Mouse (Mus musculus): ENCODE measurements around the gene Rabggtb. TPM values are rescaled to one million over a fixed set of nuclear protein-coding genes. Genes with fewer than 3 reads are reported as not detected.
A peak's percentile ranks its signal among the peaks of the same experiment; 100 is the strongest.

Rabggtb gene
- 10 to 100 TPM; 39.3 to 47.9 (median 45.2) TPM for polyA plus RNA-seq (2017; shearing (Covaris generic))

DNA sequence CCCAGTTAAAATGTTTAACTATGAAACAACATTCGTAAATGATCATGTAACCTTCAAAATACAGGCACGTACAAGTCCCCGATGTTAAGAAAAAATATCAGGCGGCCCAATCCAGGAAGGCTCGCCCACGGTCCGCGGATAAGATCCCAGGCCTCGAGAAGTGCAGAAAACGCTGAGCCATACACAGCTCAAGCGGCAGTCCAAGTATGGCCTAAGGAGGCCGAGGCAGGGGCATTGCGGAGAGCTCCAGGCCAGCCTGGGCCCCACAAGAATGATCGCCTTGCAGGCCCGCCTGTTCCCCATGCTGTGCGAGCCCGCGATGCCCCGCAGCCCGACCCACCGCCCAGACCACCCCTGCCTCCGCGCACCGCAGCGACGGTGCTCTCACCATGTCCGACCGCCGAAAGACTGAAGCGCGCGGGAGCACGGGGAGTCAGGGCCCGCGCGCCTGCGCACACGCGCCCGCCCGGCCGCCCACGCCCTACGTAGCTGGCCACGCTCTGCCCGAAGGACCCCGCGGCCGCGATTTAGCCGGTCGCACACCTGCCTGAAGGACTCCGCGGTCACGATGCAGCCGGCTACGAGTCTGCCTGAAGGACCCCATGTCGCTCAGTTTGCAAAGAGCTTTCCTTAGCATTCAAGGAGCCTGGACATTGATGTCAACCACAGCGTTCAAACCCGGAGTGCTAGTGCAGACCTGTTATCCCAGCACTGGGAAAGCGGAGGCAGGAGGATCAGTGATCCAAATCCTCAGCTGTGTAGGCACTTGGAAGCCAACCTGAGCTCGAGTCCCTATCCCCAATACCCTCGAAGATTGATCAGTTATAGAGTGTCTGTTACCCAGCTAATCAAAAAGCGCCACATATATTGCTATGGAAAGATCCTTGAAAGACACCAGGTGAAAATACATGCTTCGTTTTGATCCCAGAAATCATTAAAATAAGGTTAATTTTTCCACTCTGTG, at the start of gene Rabggtb:
TSS of gene Rabggtb (minus strand) at position 464 of the 964 bp plus-strand sequence.
- ATAC-seq = peak; percentile 91

DNA sequence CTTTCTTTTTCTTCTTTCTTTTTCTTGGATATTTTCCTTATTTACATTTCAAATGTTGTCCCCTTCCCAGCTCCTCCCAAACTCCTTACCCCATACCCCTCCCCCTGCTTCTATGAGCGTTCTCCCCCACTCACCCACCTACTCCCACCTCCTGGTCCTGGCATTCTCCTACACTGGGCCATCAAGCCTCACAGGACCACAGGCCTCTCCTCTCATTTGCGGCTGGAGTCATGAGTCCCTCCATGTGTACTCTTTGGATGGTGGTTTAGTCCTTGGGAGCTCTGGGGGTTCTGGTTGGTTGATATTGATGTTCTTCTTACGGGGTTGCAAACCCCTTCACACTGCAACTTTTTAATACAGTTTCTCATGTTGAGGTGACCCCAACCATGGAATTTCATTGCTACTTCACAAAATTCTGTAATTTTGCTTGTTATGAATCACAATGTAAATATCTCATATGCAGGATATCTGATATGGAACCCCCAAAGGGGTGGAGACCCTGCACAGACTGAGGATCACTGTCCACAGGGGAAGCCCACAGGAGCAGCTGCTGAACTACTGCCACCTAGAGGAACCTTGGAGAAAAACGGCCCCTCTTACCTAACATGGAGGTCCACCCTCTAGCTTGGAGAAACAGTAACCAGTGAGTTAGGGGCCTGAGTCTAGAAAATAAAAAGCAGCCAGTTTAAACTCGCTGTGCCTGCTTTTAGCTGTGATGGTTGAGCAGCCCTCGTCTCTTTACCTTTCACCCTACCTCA, 49.0 kb upstream of the Rabggtb start:
- no peak for ATAC-seq

DNA sequence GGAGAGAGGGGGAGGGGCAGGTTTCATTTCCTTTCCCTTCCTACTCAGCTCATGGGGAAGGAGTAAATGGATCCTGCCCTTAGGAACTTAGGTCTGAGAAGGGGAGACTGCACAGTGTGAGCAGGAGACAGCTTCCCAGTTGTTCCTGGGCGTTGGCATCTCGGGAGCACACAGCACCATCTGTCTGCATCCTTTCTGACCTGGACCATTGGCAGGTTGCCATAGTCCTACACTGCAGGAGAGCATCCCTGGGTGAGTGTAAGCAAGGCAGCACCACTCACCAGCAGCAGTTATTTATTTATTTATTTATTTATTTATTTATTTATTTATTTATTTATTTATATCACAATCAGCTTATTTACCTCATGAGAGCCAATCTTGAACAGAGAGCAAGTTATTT, 48.1 kb upstream of the Rabggtb start:
- ATAC-seq = no peak

GRCm38 (mm10) chr3:153959731-153960207, 47.0 kb upstream of the Rabggtb start:
- no peak for ATAC-seq

DNA sequence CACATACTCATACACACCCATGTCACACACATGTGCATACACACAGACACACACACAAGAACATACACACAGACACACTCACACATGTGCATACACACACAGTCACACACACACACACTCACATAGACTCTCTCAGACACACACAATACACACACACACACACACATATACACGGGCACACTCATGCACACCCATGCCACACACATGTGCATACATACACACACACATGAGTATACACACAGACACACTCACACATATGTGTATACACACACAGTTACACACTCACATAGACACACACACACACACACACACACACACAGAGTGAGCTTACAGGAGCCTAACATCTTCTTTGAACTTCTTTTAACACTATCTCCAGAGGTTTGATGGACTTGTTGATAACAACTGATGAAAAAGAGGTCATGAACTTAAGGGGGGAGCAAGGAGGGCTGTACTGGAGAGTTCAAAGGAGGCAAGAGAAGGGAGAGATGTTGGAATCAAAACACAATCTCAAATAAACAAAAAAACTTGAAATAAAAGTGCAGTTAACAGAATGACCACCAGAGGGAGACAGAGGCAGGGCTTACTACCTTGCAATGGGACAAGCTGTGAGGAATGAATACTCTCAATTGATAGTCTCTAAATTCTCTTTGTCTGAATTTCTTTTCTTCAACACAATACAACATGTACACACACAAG, 46.4 kb upstream of the Rabggtb start:
- peak; percentile 61 for ATAC-seq

DNA sequence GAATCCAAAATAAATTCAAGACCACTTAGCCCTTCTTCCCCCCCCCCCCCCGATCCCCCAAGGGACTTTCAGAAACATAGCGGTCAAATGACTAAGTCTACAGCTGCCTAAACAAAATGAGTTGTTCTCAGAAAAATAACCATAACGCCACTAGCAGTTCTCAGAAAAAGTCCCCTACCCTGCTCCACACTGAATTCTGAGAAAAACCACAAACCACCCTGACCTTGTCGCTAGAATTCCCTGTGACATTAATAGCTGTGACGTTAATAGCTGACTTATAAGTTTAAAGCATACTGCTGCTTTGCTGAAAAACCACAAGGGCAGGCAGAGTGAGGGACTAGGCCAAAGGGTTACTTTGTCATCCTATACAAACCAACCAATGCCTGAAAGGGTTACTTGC, 45.1 kb upstream of the Rabggtb start:
- ATAC-seq = no peak

DNA sequence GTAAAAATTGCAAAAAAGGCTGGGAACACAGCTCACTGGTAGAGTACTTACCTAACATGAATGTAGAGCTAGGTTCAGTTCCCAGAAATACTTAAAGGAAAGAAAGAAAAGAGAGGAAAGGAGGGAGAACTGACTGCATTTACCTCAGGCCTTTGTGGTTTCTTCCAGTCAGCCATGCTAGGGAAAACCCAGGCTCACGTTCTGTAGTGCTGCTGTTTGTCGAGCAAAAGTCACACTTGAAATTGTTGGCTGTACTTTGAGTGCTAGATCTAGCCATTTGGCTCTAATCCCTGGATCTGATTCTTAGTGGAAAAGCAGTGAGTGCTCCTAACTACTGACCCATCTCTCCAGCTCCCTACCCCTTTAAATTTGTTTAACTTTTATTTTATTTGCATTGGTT, 35.4 kb upstream of the Rabggtb start:
- no peak for ATAC-seq

DNA sequence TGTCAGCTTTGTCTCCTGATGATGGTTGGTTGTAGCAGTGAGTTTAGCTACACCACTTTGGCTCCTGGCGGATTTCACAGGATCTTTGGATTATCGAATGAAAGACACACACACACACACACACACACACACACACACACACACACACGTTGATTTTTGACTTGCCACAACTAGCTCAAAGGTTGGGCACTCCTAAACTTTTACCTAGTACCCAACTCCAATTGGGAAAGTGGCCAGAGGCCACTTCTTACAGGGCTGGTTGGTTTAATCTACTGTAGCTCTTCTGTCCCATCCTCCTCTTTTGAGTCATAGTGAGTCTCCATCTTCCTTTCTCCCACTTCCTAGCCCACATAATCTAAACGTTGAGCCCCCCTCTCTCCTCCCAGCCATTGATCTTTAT, 34.5 kb upstream of the Rabggtb start:
- no peak for ATAC-seq

GRCm38 (mm10) chr3:153944335-153944990, 31.7 kb upstream of the Rabggtb start, which contains the start of gene Acadm:
Acadm (minus strand) TSS chr3:153944632.
- peak; percentile 85 for ATAC-seq

DNA sequence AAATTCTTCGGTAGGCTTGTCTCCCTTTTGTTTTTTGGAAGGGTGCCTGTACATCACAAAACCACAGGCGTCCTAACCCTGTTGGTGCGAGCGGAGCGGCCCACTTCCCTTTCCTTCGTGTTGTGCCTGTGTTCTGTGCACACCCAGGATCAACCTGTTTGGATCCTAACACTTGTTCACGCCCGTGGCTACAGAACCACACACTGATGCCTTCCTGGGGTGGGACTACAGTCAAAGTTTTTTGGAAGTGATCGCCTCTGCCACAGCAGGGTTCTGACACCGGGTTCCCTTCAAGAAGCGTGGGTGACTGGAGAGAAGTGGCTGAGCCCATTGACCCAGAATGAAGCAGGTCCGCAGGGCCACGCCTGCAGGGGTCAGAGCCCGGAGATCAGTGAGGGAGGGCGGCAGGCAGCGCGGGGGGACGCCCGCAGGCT, 31.1 kb upstream of the Rabggtb start:
- peak; percentile 53 for ATAC-seq

DNA sequence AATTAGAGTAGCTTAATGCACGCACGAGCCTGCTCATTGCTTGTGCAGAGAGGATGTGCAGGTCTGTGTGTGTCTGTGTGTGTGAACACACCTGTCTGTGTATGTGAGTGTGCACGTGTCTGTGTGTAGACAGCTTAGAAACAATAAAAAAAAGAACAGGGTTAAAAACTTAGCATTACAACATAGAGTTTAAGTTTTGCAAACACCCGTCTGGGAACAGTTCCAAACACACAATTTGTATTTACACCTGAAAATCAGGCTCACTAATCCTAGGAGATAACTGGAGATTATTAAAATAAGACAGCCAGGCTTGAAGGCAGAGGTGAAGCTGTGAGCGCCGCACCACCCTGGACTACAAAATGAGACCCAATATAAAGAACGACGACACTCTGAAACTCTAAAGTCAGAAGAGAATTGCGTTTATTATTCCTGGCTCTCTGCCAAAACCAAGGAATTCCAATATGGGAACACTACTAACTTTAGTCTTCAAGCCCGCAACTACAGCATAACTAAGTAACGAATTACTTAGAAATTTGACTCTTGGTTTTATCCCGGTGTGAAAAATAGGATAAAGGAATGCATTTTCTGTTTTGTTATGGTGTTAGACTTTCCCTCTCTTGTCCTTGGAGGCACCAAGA, 30.3 kb upstream of the Rabggtb start:
- ATAC-seq = no peak

- ATAC-seq = no peak
Measured at GRCm38 (mm10) chr3:153941613-153942012, 28.8 kb upstream of the Rabggtb start.

DNA sequence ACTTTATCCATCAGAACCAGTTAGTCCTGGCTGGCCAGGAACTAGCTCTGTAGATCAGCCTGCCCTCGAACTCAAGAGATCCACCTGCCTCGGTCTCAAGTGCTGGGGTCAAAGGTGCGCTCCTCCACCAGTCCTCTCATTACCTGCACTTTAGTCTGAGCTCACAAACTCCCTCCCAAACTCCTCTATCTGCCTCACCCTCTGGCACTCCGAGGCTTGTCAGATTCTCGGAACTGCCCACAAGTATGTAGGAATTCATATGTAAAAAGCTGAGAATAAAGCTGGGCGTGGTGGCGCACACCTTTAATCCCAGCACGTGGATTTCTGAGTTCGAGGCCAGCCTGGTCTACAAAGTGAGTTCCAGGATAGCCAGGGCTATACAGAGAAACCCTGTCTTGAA, 27.7 kb upstream of the Rabggtb start:
- ATAC-seq = no peak

GRCm38 (mm10) chr3:153940021-153940420, 27.2 kb upstream of the Rabggtb start:
- ATAC-seq = no peak

GRCm38 (mm10) chr3:153937116-153937810, 24.5 kb upstream of the Rabggtb start:
- no peak for ATAC-seq

DNA sequence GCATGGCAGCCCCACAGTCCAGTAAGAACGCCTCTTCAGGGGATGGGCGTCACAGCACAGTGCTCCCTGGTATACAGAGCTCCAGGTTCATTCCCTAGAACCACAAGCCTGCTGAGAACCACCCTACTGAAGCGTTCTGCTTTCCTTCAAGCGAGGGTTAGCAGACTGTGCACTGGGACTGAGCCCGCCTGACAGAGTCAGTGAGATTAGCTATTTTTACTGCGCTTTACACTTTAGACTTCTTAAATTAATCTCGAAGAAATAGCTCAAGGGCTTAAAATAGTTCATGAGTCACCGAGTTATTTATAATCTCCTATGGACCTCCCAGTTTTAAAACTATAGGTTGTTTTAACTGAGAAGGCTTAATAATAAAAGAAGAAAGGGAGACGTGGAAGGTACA, 23.1 kb upstream of the Rabggtb start:
- ATAC-seq = no peak

GRCm38 (mm10) chr3:153932461-153932860, 19.7 kb upstream of the Rabggtb start:
- no peak for ATAC-seq

DNA sequence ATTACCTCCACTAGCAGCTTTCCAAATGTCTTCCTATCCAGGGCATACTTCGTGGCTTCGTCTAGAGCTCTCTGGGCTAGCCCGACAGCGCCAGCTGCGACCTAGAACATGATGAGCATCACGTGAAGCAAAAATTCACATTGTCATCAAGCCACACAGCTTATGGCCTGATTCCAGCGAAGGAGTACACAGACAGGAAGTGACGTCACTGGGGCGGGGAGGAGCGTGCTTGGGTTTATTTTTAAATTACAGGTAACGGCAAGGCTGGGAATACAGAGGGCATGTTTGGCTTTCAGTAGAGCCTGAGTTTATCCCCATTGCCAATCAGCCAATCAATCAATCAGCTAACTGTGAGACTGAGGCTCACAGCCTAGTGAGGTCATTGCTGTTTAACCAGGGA, 16.7 kb upstream of the Rabggtb start:
- peak; percentile 63 for ATAC-seq

GRCm38 (mm10) chr3:153926333-153926732, 13.5 kb upstream of the Rabggtb start:
- no peak for ATAC-seq

DNA sequence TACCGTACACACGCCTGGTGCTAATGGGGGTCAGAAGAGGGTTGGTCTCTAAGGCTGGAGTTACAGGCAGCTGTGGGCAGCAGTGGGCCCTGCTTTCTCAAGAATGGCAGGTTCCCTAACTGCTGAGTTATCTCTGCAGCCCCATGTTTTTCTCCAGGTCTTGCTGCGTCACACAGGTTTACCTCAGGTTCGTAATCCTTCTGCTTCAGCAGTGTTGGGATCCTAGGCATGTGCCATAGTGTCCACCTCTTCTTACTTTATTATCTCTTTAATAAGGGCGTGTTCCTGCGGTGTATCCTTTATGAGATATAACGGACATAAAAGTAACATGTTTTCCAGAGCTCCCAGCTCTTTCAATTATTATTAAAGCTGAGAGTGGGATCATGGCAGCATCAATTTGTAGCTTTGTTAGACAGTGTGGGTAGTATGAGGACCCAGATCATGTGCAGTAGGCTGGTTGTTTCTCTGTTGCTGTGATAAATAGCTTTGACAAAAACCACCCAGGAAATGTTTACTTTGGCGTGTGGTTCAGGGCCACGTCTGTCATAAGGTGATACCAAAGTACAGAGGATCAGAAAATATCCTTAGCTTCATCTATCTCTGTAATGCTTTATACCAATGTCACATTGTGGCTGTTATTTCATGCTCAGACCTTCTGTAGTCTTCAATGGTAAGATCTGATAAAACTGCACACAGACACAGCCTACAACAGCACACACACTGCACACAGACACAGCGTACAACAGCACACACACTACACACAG, 8.5 kb upstream of the Rabggtb start:
- no peak for ATAC-seq
